Mouse (Mus musculus) 3134 (cell line): Measurements from ENCODE around the gene Dcun1d5.
"Not testable (repeated sequence)": the region's sequence is repeated elsewhere in the genome, so short reads cannot be mapped to it uniquely, and the experiment has no call there.

ENCODE experiments used
- DNase-seq: peaks from one replicate; pipeline ENCODE4 v3.0.0-alpha.2; 2011; ENCODE audit warnings: low spot score; ENCODE audit not compliant: insufficient read length; ENCODE audit errors: extremely low read depth

The Dcun1d5 gene

GRCm38 (mm10) chr9:7184172-7184896 lies at the start of gene Dcun1d5, which contains the start of gene Dync2h1:
Dcun1d5 (plus strand) TSS chr9:7184520.
Dync2h1 (minus strand) TSS chr9:7184446.
- peak; percentile 84 for DNase-seq

- DNase-seq: no peak
Measured at GRCm38 (mm10) chr9:7154391-7154790, 29.9 kb upstream of the Dcun1d5 start.

- DNase-seq: no peak
Measured at GRCm38 (mm10) chr9:7158605-7159004, 25.7 kb upstream of the Dcun1d5 start.

- DNase-seq: no peak
Measured at GRCm38 (mm10) chr9:7159718-7160117, 24.6 kb upstream of the Dcun1d5 start.

DNA sequence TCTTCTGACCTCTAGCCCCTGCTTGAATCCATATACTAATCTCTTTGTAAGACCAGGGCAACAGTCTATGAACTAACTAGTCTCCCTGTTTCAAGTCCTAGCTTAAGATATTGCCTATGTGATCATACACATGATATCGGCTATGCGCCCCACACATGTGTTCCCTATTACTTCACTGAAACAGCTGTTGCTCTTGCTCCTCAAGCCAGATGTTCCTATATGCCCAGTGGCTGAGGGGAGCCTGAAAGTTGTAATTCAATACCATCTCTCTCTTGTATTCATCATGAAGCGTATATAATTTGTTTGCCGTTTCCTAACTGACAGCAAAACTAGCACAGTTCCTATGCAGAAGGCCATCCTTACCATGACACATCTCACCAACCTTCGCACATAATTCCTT lies 23.6 kb upstream of the Dcun1d5 start:
- no peak for DNase-seq

- DNase-seq: no peak
Measured at GRCm38 (mm10) chr9:7167339-7167998, 16.9 kb upstream of the Dcun1d5 start.

GRCm38 (mm10) chr9:7173756-7174155 lies 10.6 kb upstream of the Dcun1d5 start:
- DNase-seq: no peak

DNA sequence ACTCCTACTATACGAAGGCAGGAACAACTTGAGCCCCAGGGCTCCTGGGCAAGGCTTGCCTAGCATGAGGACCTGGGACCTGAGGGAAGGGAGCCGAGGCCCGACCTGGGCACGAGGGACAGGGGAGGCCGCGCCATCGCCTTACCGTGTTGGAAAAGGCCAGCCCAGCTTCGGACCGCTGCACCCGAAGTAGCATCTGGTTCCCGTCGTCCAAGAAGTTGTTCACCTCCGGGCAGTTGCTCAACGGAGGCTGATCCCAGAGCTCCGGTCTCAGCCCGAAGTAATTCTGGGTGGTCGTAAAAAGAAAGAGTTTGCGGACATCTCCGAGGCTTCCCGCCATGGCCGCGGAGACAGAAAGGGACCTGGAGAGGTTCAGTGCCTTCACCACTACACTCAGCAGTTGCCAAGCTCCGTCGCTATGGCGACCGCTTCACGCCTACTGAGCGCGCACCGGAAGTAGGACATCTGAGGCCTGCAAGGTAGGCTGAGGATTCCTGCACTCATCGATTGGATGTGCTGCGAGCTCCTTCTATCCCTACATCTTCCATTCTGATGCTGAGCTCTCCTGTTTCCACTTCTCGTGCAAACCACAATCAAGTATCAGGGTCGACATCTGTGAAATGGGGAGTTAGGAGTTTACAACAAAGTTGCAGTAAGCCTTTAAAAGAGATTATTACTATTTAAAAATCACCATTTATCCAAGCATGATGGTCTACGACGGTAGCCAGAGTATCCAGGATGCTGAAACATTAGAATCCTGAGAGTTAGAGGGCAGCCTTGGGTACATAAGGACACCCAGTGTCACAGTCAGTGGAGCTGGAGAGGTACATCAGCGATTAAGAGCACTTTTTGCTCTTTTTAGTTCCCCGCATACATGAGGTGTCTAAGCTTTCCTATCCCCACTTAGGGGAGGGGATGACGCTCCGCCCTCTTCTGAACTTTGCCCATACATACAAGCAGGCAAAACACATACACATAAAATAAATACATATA lies 7.4 kb upstream of the Dcun1d5 start:
- peak; percentile 70 for DNase-seq

GRCm38 (mm10) chr9:7184897-7185291 lies 574 bp downstream of the Dcun1d5 start:
- DNase-seq: no peak

GRCm38 (mm10) chr9:7190694-7191093 lies 6.4 kb downstream of the Dcun1d5 start:
- not testable (repeated sequence) for DNase-seq

DNA sequence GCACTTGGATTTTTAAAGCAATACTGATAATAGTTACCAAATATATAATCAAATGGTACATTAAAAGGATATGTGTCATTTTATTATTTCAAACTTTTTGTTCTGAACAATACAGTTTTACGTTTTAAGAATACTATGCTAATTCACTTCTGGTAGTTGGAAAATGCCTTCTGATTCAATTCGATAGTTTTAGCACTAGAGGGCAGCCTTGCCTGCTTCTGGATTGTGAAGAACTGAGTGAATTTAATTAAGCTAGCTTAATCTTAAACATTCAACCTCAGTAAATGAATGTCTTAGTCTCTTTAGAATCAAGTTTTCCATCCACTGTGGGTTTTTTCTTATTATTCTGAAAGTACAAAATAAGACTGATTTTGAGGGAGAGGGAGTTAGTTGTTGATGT lies 31.9 kb downstream of the Dcun1d5 start:
- DNase-seq: no peak

- DNase-seq: no peak
Measured at GRCm38 (mm10) chr9:7221024-7221423, 36.7 kb downstream of the Dcun1d5 start.

DNA sequence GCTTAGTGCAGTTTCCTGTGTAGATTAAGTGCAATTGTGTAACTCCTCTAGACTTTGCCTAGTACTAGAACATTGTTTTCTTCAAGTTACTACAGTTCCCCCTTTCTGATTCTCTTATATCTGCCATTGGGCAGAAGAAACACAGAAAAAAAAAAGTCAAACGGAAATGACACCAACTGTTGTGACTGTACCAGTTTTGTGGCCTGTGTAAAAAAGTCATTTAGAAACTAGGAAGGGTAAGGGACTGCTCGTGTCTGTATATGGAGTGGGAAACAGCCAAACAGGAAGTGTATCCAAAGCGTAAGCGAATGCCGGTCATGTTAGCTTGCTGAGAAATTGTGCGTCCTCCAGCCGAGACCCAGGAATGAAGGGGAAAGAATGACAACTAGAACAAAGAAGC lies 37.1 kb downstream of the Dcun1d5 start:
- no peak for DNase-seq

- DNase-seq: no peak
Measured at GRCm38 (mm10) chr9:7238619-7239018, 54.3 kb downstream of the Dcun1d5 start.

GRCm38 (mm10) chr9:7239967-7240366 lies 55.6 kb downstream of the Dcun1d5 start:
- no peak for DNase-seq

- no peak for DNase-seq
Measured at GRCm38 (mm10) chr9:7252797-7253654, 68.7 kb downstream of the Dcun1d5 start.
